15 mouse cellular contexts compared by ENCODE assay signal in the genomic region with DNA sequence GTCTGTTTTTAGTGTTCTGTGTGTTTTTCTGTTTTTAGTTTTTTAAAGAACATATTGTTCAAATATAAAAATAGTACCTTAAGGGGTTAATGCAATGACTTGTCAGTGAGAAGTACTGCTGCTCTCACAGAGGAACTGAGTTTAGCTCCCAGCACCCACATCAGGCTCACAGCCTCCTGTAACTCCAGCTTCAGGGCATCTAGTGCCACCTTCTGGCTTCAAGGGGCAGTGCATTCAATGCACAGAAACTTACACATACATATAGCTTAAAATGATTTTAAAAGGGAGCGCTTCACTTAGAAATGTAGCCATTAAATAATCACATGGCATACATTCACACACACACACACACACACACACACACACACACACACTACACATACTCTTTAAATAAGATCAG.
A peak's percentile ranks its signal among the peaks of the same experiment; 100 is the strongest.
DNase-seq lines count a peak whose midpoint lies in the region; ATAC-seq and TF ChIP-seq lines count a peak whose summit lies in the region.
"Had no signal": no experiment of that assay in that cellular context is flagged by ENCODE, and none has a peak within 500 bp of the region (broad histone marks: within the 10 kb centered on the region; RNA-seq: fewer than 3 reads in every experiment).

No protein-coding gene starts in this region.

- 100% methylated on average over 1 of the region's 1 CpGs for WGBS in intestine, postnatal 0 days
- 97% methylated on average over 1 of the region's 1 CpGs for WGBS in intestine, embryonic 16.5 days
- 92% methylated on average over 1 of the region's 1 CpGs for WGBS in liver, postnatal 0 days (ENCODE audit: insufficient replicate concordance)

- H3K27ac ChIP-seq in intestine, postnatal 0 days (ENCODE audit: low read depth, low read length), result no peak overlapping the region
- no peak overlapping the region for H3K27ac ChIP-seq in intestine, embryonic 16.5 days (ENCODE audit: low read length)
- H3K27ac ChIP-seq in liver, postnatal 0 days (ENCODE audit: low read depth), result no peak overlapping the region
- no peak overlapping the region for H3K27ac ChIP-seq in ES-Bruce4 (ENCODE audit: insufficient read depth, low read length)
- no peak overlapping the region for H3K27ac ChIP-seq in bone marrow macrophage, adult 2 months (ENCODE audit: insufficient read depth, low read depth, low read length)
- H3K27ac ChIP-seq: hindbrain, embryonic 14.5 days; liver, embryonic 13.5 days had no signal

- no peaks in the 10 kb centered on the region for H3K27me3 ChIP-seq in intestine, postnatal 0 days (replicated peaks; ENCODE audit: control insufficient read depth, insufficient read depth, low read length)
- no peaks in the 10 kb centered on the region for H3K27me3 ChIP-seq in intestine, embryonic 16.5 days (replicated peaks; ENCODE audit: control insufficient read depth, insufficient read depth, low read length)
- H3K27me3 ChIP-seq in liver, postnatal 0 days (ENCODE audit: insufficient read depth, low read length), result no peaks in the 10 kb centered on the region
- H3K27me3 ChIP-seq in ES-Bruce4 (ENCODE audit: control insufficient read depth, insufficient read depth, low read length, poor library complexity, severe bottlenecking), result no peaks in the 10 kb centered on the region
- H3K27me3 ChIP-seq: embryonic facial prominence, embryonic 13.5 days; liver, embryonic 13.5 days had no signal

- no peak overlapping the region for H3K9ac ChIP-seq in intestine, postnatal 0 days (ENCODE audit: low read depth, low read length)
- H3K9ac ChIP-seq in intestine, embryonic 16.5 days (ENCODE audit: low read depth, low read length), result no peak overlapping the region
- H3K9ac ChIP-seq in liver, postnatal 0 days (replicated peaks), result no peak overlapping the region
- H3K9ac ChIP-seq in ES-Bruce4 (ENCODE audit: low read depth, poor library complexity, severe bottlenecking), result no peak overlapping the region
- H3K9ac ChIP-seq: embryonic facial prominence, embryonic 13.5 days; hindbrain, embryonic 14.5 days; liver, embryonic 13.5 days had no signal

- no peak for DNase-seq in liver, postnatal 0 days
- DNase-seq in liver, result no peak
- DNase-seq in frontal cortex, adult 2 months (ENCODE audit: extremely low spot score in 1 of 2, low spot score in 1 of 2), result no peak
- no peak for DNase-seq in urinary bladder, adult 2 months (ENCODE audit: low spot score)
- DNase-seq: cerebellum, adult 18-20 months; liver, embryonic 13.5 days; midbrain, embryonic 14.5 days; right cerebral cortex, postnatal 14 days; thymus, adult 2 months had no signal

- H3K4me3 ChIP-seq in intestine, postnatal 0 days (ENCODE audit: low read depth, low read length), result no peak overlapping the region
- H3K4me3 ChIP-seq in intestine, embryonic 16.5 days (ENCODE audit: low read length), result no peak overlapping the region
- H3K4me3 ChIP-seq in liver, postnatal 0 days (ENCODE audit: low read depth, low read length), result no peak overlapping the region
- no peak overlapping the region for H3K4me3 ChIP-seq in ES-Bruce4 (ENCODE audit: low read depth, low read length)
- no peak overlapping the region for H3K4me3 ChIP-seq in bone marrow macrophage, adult 2 months (ENCODE audit: insufficient read depth, low read length)
- H3K4me3 ChIP-seq: embryonic facial prominence, embryonic 13.5 days; liver, embryonic 13.5 days had no signal

- no peak for TF ChIP-seq EP300 in liver, postnatal 0 days (IDR thresholded peaks at IDR 0.05; ENCODE audit: low read depth)
- TF ChIP-seq EP300 in ES-Bruce4 (IDR thresholded peaks at IDR 0.05; ENCODE audit: insufficient read depth, low read depth, low read length), result no peak

- H3K36me3 ChIP-seq in intestine, postnatal 0 days (ENCODE audit: control insufficient read depth, insufficient read depth), result no peaks in the 10 kb centered on the region
- H3K36me3 ChIP-seq in intestine, embryonic 16.5 days (ENCODE audit: control insufficient read depth, insufficient read depth, low read length), result no peaks in the 10 kb centered on the region
- 0 out of 2 replicates have a peak, but pooled peaks cover 3% of the 10 kb centered on the region for H3K36me3 ChIP-seq in liver, postnatal 0 days (replicated peaks; ENCODE audit: insufficient read depth, low read length)
- H3K36me3 ChIP-seq in ES-Bruce4 (ENCODE audit: control insufficient read depth, insufficient read depth, low read length, poor library complexity, severe bottlenecking), result no peaks in the 10 kb centered on the region
- H3K36me3 ChIP-seq: liver, embryonic 13.5 days had no signal

- no peaks in the 10 kb centered on the region for H3K9me3 ChIP-seq in intestine, postnatal 0 days (ENCODE audit: control insufficient read depth)
- H3K9me3 ChIP-seq in intestine, embryonic 16.5 days (ENCODE audit: control insufficient read depth, low read length), result peaks cover 5% of the 10 kb centered on the region; the same call in 1 of the 2 replicates
- 0 out of 2 replicates have a peak, but pooled peaks cover 4% of the 10 kb centered on the region for H3K9me3 ChIP-seq in liver, postnatal 0 days (ENCODE audit: low read length)
- H3K9me3 ChIP-seq in ES-Bruce4 (replicated peaks; ENCODE audit: control insufficient read depth, insufficient read depth, low read length, poor library complexity, severe bottlenecking), result no peaks in the 10 kb centered on the region
- H3K9me3 ChIP-seq: embryonic facial prominence, embryonic 13.5 days; liver, embryonic 13.5 days had no signal

- no peaks in the 10 kb centered on the region; the same call in 1 of the 2 replicates for H3K4me1 ChIP-seq in intestine, postnatal 0 days (replicated peaks; ENCODE audit: control insufficient read depth, insufficient read depth, low read length)
- peaks cover 13% of the 10 kb centered on the region for H3K4me1 ChIP-seq in intestine, embryonic 16.5 days (ENCODE audit: control insufficient read depth, insufficient read depth, low read length)
- H3K4me1 ChIP-seq in liver, postnatal 0 days (ENCODE audit: insufficient read depth), result no peaks in the 10 kb centered on the region
- H3K4me1 ChIP-seq in ES-Bruce4 (ENCODE audit: control insufficient read depth, insufficient read depth, low read length), result peaks cover 2% of the 10 kb centered on the region
- peaks cover 17% of the 10 kb centered on the region for H3K4me1 ChIP-seq in bone marrow macrophage, adult 2 months (ENCODE audit: control insufficient read depth, insufficient read depth, low read length)

- TF ChIP-seq POLR2A in ES-Bruce4 (IDR thresholded peaks at IDR 0.05; ENCODE audit: insufficient read depth, low read length), result no peak
- TF ChIP-seq POLR2A in bone marrow macrophage, adult 2 months (IDR thresholded peaks at IDR 0.05; ENCODE audit: borderline replicate concordance, low read depth, low read length), result no peak

- no peak overlapping the region for H3K4me2 ChIP-seq in intestine, postnatal 0 days (replicated peaks; ENCODE audit: low read depth)
- H3K4me2 ChIP-seq in intestine, embryonic 16.5 days (ENCODE audit: low read depth, low read length), result no peak overlapping the region
- H3K4me2 ChIP-seq in liver, postnatal 0 days (ENCODE audit: low read depth, low read length), result no peak overlapping the region
- H3K4me2 ChIP-seq: embryonic facial prominence, embryonic 13.5 days; hindbrain, embryonic 14.5 days; liver, embryonic 13.5 days had no signal

- ATAC-seq in intestine, postnatal 0 days, result no peak
- no peak for ATAC-seq in intestine, embryonic 16.5 days
- no peak for ATAC-seq in liver, postnatal 0 days

- peak; percentile 65 for TF ChIP-seq CTCF in intestine, postnatal 0 days (IDR thresholded peaks at IDR 0.05; ENCODE audit: low read depth)
- TF ChIP-seq CTCF in liver, postnatal 0 days (IDR thresholded peaks at IDR 0.05; ENCODE audit: low read depth), result peak; percentile 52
- TF ChIP-seq CTCF in ES-Bruce4 (IDR thresholded peaks at IDR 0.05; ENCODE audit: low read depth, low read length), result peak; percentile 60
- peak; percentile 34; the same call in 1 of the 2 replicates for TF ChIP-seq CTCF in bone marrow macrophage, adult 2 months (IDR thresholded peaks at IDR 0.05; ENCODE audit: low read depth, low read length)
